Mouse (Mus musculus): ENCODE results near the gene S100g. TPM values are rescaled to one million over a fixed set of nuclear protein-coding genes. Genes with fewer than 3 reads are reported as not detected.

S100g gene
- total RNA-seq (2023), result not detected

GRCm38 (mm10) chrX:162964383-162964782 lies at the start of gene S100g:
Gene S100g, minus strand, starts transcription at chrX:162964599.

Other genes starting within 250 kb of the S100g start
- gene Rbbp7, start 204.2 kb downstream of the S100g start, total RNA-seq (2023), result 100 to 1,000 TPM in 1 of 2 experiments, 10 to 100 TPM in 1; 97.8 to 105 TPM
- 10 to 100 TPM; 25.4 to 26.9 TPM for gene Txlng, start 135.1 kb downstream of the S100g start, total RNA-seq (2023)
- gene Syap1, start 76.2 kb downstream of the S100g start, total RNA-seq (2023), result 10 to 100 TPM; 28.1 to 28.6 TPM
- gene Ctps2, start 63.4 kb downstream of the S100g start, total RNA-seq (2023), result 100 to 1,000 TPM; 116 to 162 TPM